Mouse (Mus musculus) embryonic facial prominence, embryonic 11.5 days (tissue): ENCODE data around the gene Rgl1. TPM values are rescaled to one million over a fixed set of nuclear protein-coding genes. Genes with fewer than 3 reads are reported as not detected.

ENCODE experiments used
- polyA plus RNA-seq: library from polyadenylated mRNA; unstranded; fragments of >200 nt; fragmentation: Nextera tagmentation; extraction: Ambion mirVana; gene quantifications from 2 replicates; pipeline ENCODE4 v1.2.1, GENCODE M21; 2014

Rgl1 gene
- polyA plus RNA-seq, 1 experiment from 2014 or later, result 26.0 TPM

Other genes with a start within 250 kb of the Rgl1 start
- not detected in 2 replicates for gene Apobec4, start 15.8 kb downstream of the Rgl1 start, polyA plus RNA-seq
- gene Arpc5, start 191 bp upstream of the Rgl1 start, polyA plus RNA-seq, result 255 and 257 TPM in 2 replicates
- 2.5 and 2.6 TPM in 2 replicates for gene Ncf2, start 33.8 kb upstream of the Rgl1 start, polyA plus RNA-seq
- gene Smg7, start 136.3 kb upstream of the Rgl1 start, polyA plus RNA-seq, result 42.8 and 44.6 TPM in 2 replicates
- 4.3 and 6.8 TPM in 2 replicates for gene Nmnat2, start 188.6 kb upstream of the Rgl1 start, polyA plus RNA-seq